Mouse (Mus musculus): ENCODE measurements around the gene Mucl3. TPM values are rescaled to one million over a fixed set of nuclear protein-coding genes. Genes with fewer than 3 reads are reported as not detected.

Mucl3 gene
- polyA plus RNA-seq, 1 experiment: 1.3 TPM

DNA sequence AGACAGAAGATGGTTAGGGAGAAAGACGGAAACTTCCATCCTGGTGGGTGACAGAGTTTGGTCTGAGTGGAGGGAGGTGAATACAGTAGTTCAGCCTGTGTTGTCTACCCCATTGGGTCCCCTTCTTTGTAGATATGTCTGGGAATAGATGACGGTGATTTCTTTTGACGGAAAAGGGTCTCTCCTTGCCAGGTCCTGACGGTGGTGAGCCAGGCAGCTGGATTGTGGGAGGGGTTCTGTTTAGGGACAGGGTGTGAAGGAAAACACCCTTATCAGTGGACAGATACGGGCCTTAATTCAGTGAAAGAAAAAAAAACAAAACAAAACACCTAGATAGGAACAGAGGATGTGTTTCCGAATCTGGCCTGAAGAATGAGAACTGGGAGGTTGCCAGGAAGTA lies 4.1 kb downstream of the Mucl3 start:
- no peaks in the 10 kb centered on the region for H3K36me3 ChIP-seq (ENCODE audit: control insufficient read depth, insufficient read depth, low read length, poor library complexity, severe bottlenecking)
- no peaks in the 10 kb centered on the region for H3K9me3 ChIP-seq (replicated peaks; ENCODE audit: control insufficient read depth, insufficient read depth, low read length, poor library complexity, severe bottlenecking)
- no peak overlapping the region for H3K4me3 ChIP-seq (ENCODE audit: low read depth, low read length)
- H3K27me3 ChIP-seq (ENCODE audit: control insufficient read depth, insufficient read depth, low read length, poor library complexity, severe bottlenecking): no peaks in the 10 kb centered on the region
- H3K9ac ChIP-seq (ENCODE audit: low read depth, poor library complexity, severe bottlenecking): no peak overlapping the region
- TF ChIP-seq EP300 (IDR thresholded peaks at IDR 0.05; ENCODE audit: insufficient read depth, low read depth, low read length): no peak
- TF ChIP-seq POLR2A (IDR thresholded peaks at IDR 0.05; ENCODE audit: insufficient read depth, low read length): no peak
- no peak for TF ChIP-seq CTCF (IDR thresholded peaks at IDR 0.05; ENCODE audit: low read depth, low read length)
- H3K27ac ChIP-seq (ENCODE audit: insufficient read depth, low read length): no peak overlapping the region
- no peaks in the 10 kb centered on the region for H3K4me1 ChIP-seq (ENCODE audit: control insufficient read depth, insufficient read depth, low read length)

DNA sequence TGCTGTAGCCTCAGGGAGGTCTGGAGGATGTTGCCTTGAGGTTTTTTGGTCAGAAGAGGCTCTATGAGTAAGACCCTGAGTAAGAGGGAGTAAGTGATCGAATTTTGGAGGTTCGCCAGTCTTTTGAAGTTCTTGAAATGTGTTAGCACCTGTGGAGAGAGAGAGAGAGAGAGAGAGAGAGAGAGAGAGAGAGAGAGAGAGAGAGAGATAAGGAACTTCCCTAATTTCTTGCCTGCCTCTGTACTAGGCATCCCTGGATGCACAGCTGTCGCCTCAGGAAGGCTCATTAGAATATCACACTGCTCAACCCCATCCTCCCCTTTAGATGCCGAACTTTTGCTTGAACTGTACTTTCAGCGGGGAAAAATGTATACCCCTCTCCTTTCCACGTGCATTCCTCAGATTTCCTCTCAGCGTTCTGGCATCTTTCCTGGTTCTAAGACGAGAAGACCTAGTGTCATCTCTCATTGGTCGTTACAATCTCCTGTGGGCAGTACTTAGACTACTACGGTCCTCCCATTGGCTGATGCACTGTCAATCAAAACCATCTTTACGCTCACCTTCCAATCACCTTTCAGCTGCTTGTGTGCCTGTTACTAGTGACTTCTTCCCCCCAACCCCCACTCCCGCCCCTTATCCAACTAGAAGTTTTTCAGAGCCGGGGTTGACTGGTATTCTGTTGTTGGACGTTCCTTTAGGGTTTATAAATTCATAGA lies 4.9 kb downstream of the Mucl3 start:
- Histone ChIP-seq H3K9ac (ENCODE audit: low read depth, poor library complexity, severe bottlenecking) (no peak overlapping the region), H3K27ac (ENCODE audit: insufficient read depth, low read length) (no peak overlapping the region), H3K9me3 (replicated peaks; ENCODE audit: control insufficient read depth, insufficient read depth, low read length, poor library complexity, severe bottlenecking) (no peaks in the 10 kb centered on the region), H3K36me3 (ENCODE audit: control insufficient read depth, insufficient read depth, low read length, poor library complexity, severe bottlenecking) (no peaks in the 10 kb centered on the region), H3K4me1 (ENCODE audit: control insufficient read depth, insufficient read depth, low read length) (no peaks in the 10 kb centered on the region), H3K27me3 (ENCODE audit: control insufficient read depth, insufficient read depth, low read length, poor library complexity, severe bottlenecking) (no peaks in the 10 kb centered on the region), H3K4me3 (ENCODE audit: low read depth, low read length) (peak overlapping the region; percentile 59)
- TF ChIP-seq CTCF (IDR thresholded peaks at IDR 0.05; ENCODE audit: low read depth, low read length) (no peak), EP300 (IDR thresholded peaks at IDR 0.05; ENCODE audit: insufficient read depth, low read depth, low read length) (no peak)

DNA sequence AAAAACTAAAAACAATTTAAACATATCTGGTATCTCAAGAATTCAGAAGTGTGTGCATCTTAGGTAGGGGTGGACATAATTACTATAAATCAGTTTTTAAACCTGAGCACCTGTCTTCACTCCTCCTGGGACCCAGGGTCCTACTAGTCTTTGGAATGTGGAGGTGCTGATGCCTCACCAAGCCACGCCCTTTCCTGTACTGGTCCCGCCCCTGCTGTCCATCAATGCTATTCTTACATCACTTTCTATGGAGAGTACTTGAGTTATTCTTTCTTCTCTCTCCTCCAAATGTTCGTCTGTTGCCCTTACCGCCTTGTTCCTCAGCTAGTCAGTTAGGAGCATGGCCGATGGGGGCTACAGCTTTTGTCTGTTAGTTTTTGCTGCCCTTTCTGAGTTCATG lies 7.1 kb downstream of the Mucl3 start:
- Histone ChIP-seq H3K27me3 (ENCODE audit: control insufficient read depth, insufficient read depth, low read length, poor library complexity, severe bottlenecking) (no peaks in the 10 kb centered on the region), H3K4me1 (ENCODE audit: control insufficient read depth, insufficient read depth, low read length) (peaks cover 2% of the 10 kb centered on the region), H3K36me3 (ENCODE audit: control insufficient read depth, insufficient read depth, low read length, poor library complexity, severe bottlenecking) (no peaks in the 10 kb centered on the region), H3K9ac (ENCODE audit: low read depth, poor library complexity, severe bottlenecking) (0 out of 2 replicates have a peak overlapping the region, but pooled peaks have one; percentile 4), H3K27ac (ENCODE audit: insufficient read depth, low read length) (no peak overlapping the region), H3K4me3 (ENCODE audit: low read depth, low read length) (peak overlapping the region; percentile 44), H3K9me3 (replicated peaks; ENCODE audit: control insufficient read depth, insufficient read depth, low read length, poor library complexity, severe bottlenecking) (no peaks in the 10 kb centered on the region)
- TF ChIP-seq POLR2A (IDR thresholded peaks at IDR 0.05; ENCODE audit: insufficient read depth, low read length): peak; percentile 65
- no peak for TF ChIP-seq EP300 (IDR thresholded peaks at IDR 0.05; ENCODE audit: insufficient read depth, low read depth, low read length)
- no peak for TF ChIP-seq CTCF (IDR thresholded peaks at IDR 0.05; ENCODE audit: low read depth, low read length)

DNA sequence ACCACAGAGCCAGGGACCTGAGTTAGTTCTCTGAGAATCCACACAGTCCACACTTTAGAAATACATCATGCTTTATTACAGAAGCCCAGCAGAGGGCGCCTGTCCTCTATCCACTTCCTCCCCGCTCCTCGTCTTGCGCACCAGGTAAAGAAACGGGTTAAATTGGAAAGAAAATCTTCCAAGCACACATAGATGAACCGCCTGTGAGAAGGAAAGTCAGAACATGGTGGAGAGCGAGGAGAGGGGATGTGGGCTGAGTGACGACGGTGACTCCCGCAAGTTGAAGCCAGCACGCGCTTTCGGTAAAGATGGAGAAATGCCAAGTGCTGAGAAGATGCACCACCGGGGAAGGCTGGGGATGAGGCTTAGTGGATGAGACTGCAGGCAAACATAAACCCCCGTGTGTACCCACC lies 7.8 kb downstream of the Mucl3 start:
- Histone ChIP-seq H3K9me3 (replicated peaks; ENCODE audit: control insufficient read depth, insufficient read depth, low read length, poor library complexity, severe bottlenecking) (no peaks in the 10 kb centered on the region), H3K4me1 (ENCODE audit: control insufficient read depth, insufficient read depth, low read length) (peaks cover 2% of the 10 kb centered on the region), H3K27ac (ENCODE audit: insufficient read depth, low read length) (0 out of 2 replicates have a peak overlapping the region, but pooled peaks have one; percentile 5), H3K27me3 (ENCODE audit: control insufficient read depth, insufficient read depth, low read length, poor library complexity, severe bottlenecking) (no peaks in the 10 kb centered on the region), H3K9ac (ENCODE audit: low read depth, poor library complexity, severe bottlenecking) (peak overlapping the region; percentile 56), H3K36me3 (ENCODE audit: control insufficient read depth, insufficient read depth, low read length, poor library complexity, severe bottlenecking) (no peaks in the 10 kb centered on the region), H3K4me3 (ENCODE audit: low read depth, low read length) (peak overlapping the region; percentile 87)
- TF ChIP-seq EP300 (IDR thresholded peaks at IDR 0.05; ENCODE audit: insufficient read depth, low read depth, low read length): no peak
- TF ChIP-seq CTCF (IDR thresholded peaks at IDR 0.05; ENCODE audit: low read depth, low read length): peak; percentile 70
- TF ChIP-seq POLR2A (IDR thresholded peaks at IDR 0.05; ENCODE audit: insufficient read depth, low read length): no peak

DNA sequence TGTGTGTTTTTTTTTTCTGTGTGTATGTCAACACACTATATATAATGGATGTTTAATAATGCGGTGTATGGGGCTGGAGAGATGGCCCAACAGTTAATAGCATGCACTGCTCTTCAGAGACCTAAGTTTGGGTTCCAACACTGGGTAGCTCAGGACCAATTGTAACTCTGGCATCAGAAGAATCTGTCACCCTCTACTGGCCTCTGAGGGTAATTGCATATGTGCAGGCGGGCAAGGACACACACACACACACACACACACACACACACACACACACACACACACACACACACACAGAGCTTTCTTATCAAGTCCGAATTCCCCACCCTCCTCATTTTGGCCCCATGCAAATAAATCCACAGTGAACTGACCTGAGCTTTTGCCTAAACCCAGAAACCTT lies 8.3 kb downstream of the Mucl3 start:
- TF ChIP-seq EP300 (IDR thresholded peaks at IDR 0.05; ENCODE audit: insufficient read depth, low read depth, low read length) (no peak), CTCF (IDR thresholded peaks at IDR 0.05; ENCODE audit: low read depth, low read length) (peak; percentile 34)
- no peak overlapping the region for H3K9ac ChIP-seq (ENCODE audit: low read depth, poor library complexity, severe bottlenecking)
- H3K4me3 ChIP-seq (ENCODE audit: low read depth, low read length): no peak overlapping the region
- H3K27me3 ChIP-seq (ENCODE audit: control insufficient read depth, insufficient read depth, low read length, poor library complexity, severe bottlenecking): no peaks in the 10 kb centered on the region
- H3K36me3 ChIP-seq (ENCODE audit: control insufficient read depth, insufficient read depth, low read length, poor library complexity, severe bottlenecking): no peaks in the 10 kb centered on the region
- H3K4me1 ChIP-seq (ENCODE audit: control insufficient read depth, insufficient read depth, low read length): peaks cover 2% of the 10 kb centered on the region
- H3K9me3 ChIP-seq (replicated peaks; ENCODE audit: control insufficient read depth, insufficient read depth, low read length, poor library complexity, severe bottlenecking): no peaks in the 10 kb centered on the region
- no peak overlapping the region for H3K27ac ChIP-seq (ENCODE audit: insufficient read depth, low read length)

DNA sequence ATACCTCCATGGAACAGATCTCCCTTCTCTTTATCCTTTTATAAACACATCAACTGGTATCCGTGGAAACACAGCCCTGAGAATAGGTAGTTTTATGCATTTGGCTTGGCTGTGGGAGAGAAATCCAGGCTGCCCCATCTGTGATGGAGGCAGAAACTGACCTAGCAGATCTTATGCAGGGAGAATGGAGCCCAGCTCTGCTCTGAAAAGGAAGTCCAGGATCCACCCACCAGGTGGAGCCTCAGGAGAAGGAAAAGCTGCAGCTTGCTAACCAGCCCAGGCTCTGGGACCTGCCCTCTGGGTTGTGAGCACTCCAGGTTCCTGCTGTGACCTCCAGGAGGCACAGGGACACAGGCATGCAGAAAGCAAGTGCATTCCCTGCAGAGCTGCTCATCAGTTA lies 9.5 kb downstream of the Mucl3 start:
- TF ChIP-seq EP300 (IDR thresholded peaks at IDR 0.05; ENCODE audit: insufficient read depth, low read depth, low read length) (0 out of 2 replicates have a peak, but pooled peaks have one; percentile 34), CTCF (IDR thresholded peaks at IDR 0.05; ENCODE audit: low read depth, low read length) (peak; percentile 64), POLR2A (IDR thresholded peaks at IDR 0.05; ENCODE audit: insufficient read depth, low read length) (no peak)
- no peaks in the 10 kb centered on the region for H3K36me3 ChIP-seq (ENCODE audit: control insufficient read depth, insufficient read depth, low read length, poor library complexity, severe bottlenecking)
- peaks cover 2% of the 10 kb centered on the region for H3K4me1 ChIP-seq (ENCODE audit: control insufficient read depth, insufficient read depth, low read length)
- H3K4me3 ChIP-seq (ENCODE audit: low read depth, low read length): no peak overlapping the region
- H3K27me3 ChIP-seq (ENCODE audit: control insufficient read depth, insufficient read depth, low read length, poor library complexity, severe bottlenecking): no peaks in the 10 kb centered on the region
- no peak overlapping the region for H3K9ac ChIP-seq (ENCODE audit: low read depth, poor library complexity, severe bottlenecking)
- H3K27ac ChIP-seq (ENCODE audit: insufficient read depth, low read length): no peak overlapping the region
- H3K9me3 ChIP-seq (replicated peaks; ENCODE audit: control insufficient read depth, insufficient read depth, low read length, poor library complexity, severe bottlenecking): no peaks in the 10 kb centered on the region

All from ES-Bruce4 (cell line).